Mouse (Mus musculus) right cerebral cortex, adult 18-20 months (tissue): ENCODE measurements at regions not wholly inside any gene's neighbourhood (a gene's known extent, or its start where the extent isn't known, plus 50 kb on each side); places are given as distances from the start of the nearest gene placed in this dataset.
A peak's percentile ranks its signal among the peaks of the same experiment; 100 is the strongest.

ENCODE experiments used
- DNase-seq: peaks from one replicate; pipeline ENCODE4 v3.0.0; 2022; ENCODE audit warnings: mixed read lengths

DNA sequence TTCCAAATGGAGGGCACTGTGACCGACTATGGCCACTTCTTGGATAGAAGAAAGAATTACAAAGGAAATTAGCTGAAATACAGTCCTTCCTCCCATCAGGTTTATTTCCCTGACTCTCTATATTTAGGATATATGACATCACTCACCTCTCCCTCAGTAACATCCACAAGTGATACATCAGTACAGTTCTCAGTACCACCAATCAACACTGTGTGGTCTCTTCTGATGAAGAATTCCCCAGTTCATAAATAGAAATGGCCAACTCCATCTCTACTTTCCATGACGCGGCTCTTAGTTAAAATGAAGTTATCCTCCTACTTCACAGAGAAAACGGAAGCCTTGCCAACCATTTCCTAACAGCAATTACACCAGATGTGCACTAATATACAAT is 208.3 kb upstream of the Dio2 start:
- DNase-seq, result no peak

- DNase-seq, result no peak
These were observed 207.7 kb upstream of the Dio2 start for GRCm38 (mm10) chr12:90945743-90946527.

DNA sequence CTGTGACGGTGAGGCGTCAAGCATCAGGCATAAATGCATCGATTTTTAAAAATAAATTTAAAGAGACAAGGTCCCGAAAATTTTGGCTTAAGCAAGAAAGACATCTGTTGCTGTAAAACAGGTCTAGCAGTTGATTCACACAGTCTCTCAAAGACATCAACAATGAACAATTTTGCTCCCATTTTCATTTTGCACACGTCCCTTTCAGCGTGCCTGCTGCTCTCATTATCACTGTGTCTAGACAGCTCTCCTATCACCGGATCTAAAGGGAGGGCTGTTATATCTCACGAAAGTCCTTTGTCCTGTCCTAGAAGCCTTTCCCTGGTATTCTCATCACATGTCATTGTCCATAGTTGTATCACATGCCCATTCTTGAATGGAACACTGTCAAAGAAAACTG is 194.4 kb upstream of the Dio2 start:
- DNase-seq, result no peak

GRCm38 (mm10) chr12:90932201-90932600 is 194.0 kb upstream of the Dio2 start:
- DNase-seq, result no peak

GRCm38 (mm10) chr12:90930091-90930715 is 192.0 kb upstream of the Dio2 start:
- DNase-seq, result no peak

- DNase-seq, result no peak
These were observed 185.4 kb upstream of the Dio2 start for GRCm38 (mm10) chr12:90923603-90924002.

- no peak for DNase-seq
These were observed 184.9 kb upstream of the Dio2 start for GRCm38 (mm10) chr12:90923148-90923547.

GRCm38 (mm10) chr12:90921227-90921626 is 183.0 kb upstream of the Dio2 start:
- no peak for DNase-seq

GRCm38 (mm10) chr12:90915929-90916713 is 177.9 kb upstream of the Dio2 start:
- DNase-seq, result peak; percentile 48

DNA sequence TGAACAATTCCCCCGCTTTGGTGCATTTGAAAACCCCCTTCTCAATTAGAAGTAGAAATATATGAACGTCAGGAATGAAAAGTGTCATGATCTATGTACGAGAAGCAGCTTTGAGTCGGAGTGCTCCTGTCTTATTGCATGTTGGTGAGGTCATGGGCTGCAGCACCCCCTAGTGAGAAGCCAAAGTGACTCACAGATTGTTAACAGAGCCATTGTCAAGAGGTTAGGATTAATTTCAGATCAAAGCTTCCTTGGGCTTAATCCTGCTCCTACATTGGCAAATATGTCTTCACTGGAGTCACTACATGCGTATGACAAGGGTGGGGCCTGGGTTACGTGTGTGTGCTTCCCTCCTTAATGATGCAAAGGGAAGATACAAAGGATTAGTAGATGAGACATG is 165.8 kb upstream of the Dio2 start:
- peak; percentile 7 for DNase-seq

DNA sequence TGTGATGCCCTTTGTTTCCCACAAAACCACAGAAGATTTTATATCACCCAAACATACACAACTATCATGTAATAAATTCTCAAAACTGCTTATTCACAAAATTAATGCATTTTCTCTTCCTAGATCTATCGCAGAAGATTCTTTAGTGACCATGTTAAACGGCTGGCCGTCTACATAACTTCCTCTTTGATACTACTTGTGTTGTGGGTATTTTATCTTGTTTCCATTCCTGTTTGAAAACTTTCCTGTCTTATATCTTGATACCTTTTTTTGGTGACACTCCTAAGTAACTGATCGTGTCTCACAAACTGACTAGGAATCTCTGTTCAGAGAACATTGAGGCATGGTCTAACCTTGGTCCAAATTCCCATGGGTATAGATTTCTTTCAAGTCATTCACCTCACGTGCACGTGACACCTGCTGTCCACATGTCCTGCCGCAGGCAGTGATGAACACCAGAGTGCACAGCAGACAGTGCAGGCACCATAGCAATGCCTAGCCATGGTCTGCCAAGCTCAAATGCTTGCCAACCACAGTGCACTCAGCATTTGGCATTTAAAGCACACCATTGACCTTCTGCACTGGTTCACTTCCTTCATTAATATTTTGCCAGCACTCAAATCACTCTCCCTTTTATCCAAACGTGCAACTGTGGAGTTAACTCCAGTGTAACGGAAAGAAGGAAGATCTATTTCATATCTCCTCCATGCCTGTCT is 155.6 kb upstream of the Dio2 start:
- DNase-seq, result no peak

DNA sequence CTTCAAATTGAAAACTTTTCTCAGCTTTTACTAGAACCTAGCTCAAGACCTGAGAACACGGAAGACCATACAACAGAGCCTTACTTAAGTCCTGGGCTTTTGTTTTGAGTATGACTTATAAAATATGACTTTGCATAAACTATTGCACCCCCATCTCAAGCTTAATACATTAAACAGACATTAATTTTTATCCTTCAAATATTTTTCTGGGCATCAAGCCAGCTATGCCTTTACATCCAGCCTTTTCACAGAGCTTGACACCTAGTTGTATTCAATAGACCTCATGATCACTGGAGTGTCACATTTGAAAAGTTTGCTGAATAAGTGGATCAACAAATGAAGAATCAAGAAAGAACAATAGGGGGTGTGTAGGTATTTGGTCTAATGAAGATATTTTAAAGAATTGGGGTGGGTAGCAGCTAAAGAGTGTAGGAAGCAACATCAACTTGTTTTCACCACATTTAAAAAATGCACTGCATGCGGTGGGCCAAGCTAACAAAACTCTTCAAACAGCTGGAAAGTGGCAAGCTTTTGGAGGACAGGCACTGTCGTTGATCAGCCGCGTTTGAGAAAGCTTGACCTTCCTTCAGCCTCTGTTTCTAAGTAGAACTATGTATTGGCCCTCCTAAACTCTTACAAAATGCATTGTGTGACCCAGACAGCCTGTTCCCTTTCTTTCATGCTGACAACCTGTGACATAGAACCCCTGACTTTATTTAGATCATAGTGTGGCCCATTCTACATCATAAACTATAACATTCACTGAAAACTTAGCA is 138.2 kb upstream of the Dio2 start:
- DNase-seq, result no peak

GRCm38 (mm10) chr12:90874840-90875239 is 136.6 kb upstream of the Dio2 start:
- no peak for DNase-seq

GRCm38 (mm10) chr12:90873959-90874358 is 135.7 kb upstream of the Dio2 start:
- DNase-seq, result no peak

GRCm38 (mm10) chr12:90866597-90866996 is 128.4 kb upstream of the Dio2 start:
- DNase-seq, result no peak

GRCm38 (mm10) chr12:90862632-90863031 is 124.4 kb upstream of the Dio2 start:
- no peak for DNase-seq

- no peak for DNase-seq
These were observed 119.5 kb upstream of the Dio2 start for GRCm38 (mm10) chr12:90857746-90858145.

DNA sequence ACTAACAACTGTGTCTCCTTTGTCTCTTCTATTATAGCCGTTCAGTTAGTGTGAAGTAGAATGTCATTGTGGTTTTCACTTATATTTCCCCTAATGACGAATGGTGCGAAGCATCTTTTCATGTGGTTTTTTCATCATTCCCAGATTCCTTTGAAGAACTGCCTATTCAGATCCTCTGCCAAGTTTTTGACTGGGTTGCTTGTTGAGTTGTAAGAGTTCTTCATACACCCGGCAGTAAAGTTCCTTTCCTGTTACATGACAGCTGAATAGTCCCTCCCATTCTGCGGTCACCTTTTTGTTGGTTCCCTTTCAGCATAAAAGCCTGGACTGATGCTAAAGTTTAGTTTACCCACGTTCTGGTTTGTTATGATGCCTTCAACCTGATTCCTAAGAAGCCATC is 72.4 kb upstream of the Dio2 start:
- no peak for DNase-seq

GRCm38 (mm10) chr12:90790562-90790961 is 52.3 kb upstream of the Dio2 start:
- no peak for DNase-seq
